Mouse (Mus musculus): Measurements from ENCODE around the gene Gdf1. TPM values are rescaled to one million over a fixed set of nuclear protein-coding genes. Genes with fewer than 3 reads are reported as not detected.
A peak's percentile ranks its signal among the peaks of the same experiment; 100 is the strongest.

The Gdf1 gene
- total RNA-seq, 2 experiments from 2014 or later, result 1.9 to 2.1 TPM

- DNase-seq (ENCODE audit: low spot score), result no peak
Measured at GRCm38 (mm10) chr8:70329835-70330740, 471 bp downstream of the Gdf1 start.

- no peak for DNase-seq (ENCODE audit: low spot score)
Measured at GRCm38 (mm10) chr8:70330741-70331364, 1.2 kb downstream of the Gdf1 start.

- DNase-seq (ENCODE audit: low spot score), result no peak
Measured at GRCm38 (mm10) chr8:70331526-70331925, 1.9 kb downstream of the Gdf1 start.

- DNase-seq (ENCODE audit: low spot score), result peak; percentile 62
Measured at GRCm38 (mm10) chr8:70332070-70332877, 2.7 kb downstream of the Gdf1 start.

- DNase-seq (ENCODE audit: low spot score), result no peak
Measured at GRCm38 (mm10) chr8:70332878-70333202, 3.2 kb downstream of the Gdf1 start.

- DNase-seq (ENCODE audit: low spot score), result no peak
Measured at GRCm38 (mm10) chr8:70338931-70339330, 9.3 kb downstream of the Gdf1 start.

- no peak for DNase-seq (ENCODE audit: low spot score)
Measured at GRCm38 (mm10) chr8:70340659-70341058, 11.0 kb downstream of the Gdf1 start.

- no peak for DNase-seq (ENCODE audit: low spot score)
Measured at GRCm38 (mm10) chr8:70342007-70342406, 12.4 kb downstream of the Gdf1 start.

- no peak for DNase-seq (ENCODE audit: low spot score)
Measured at GRCm38 (mm10) chr8:70343076-70343475, 13.5 kb downstream of the Gdf1 start.

- DNase-seq (ENCODE audit: low spot score), result no peak
Measured at GRCm38 (mm10) chr8:70343696-70344095, 14.1 kb downstream of the Gdf1 start.

- DNase-seq (ENCODE audit: low spot score), result no peak
Measured at GRCm38 (mm10) chr8:70344279-70344678, 14.7 kb downstream of the Gdf1 start.

- no peak for DNase-seq (ENCODE audit: low spot score)
Measured at GRCm38 (mm10) chr8:70347443-70347842, 17.8 kb downstream of the Gdf1 start.

- no peak for DNase-seq (ENCODE audit: low spot score)
Measured at GRCm38 (mm10) chr8:70347860-70348420, 18.3 kb downstream of the Gdf1 start.

- DNase-seq (ENCODE audit: low spot score), result no peak
Measured at GRCm38 (mm10) chr8:70351035-70351999, 21.7 kb downstream of the Gdf1 start.

- no peak for DNase-seq (ENCODE audit: low spot score)
Measured at GRCm38 (mm10) chr8:70352000-70352384, 22.4 kb downstream of the Gdf1 start.

- DNase-seq (ENCODE audit: low spot score), result no peak
Measured at GRCm38 (mm10) chr8:70352657-70353151, 23.1 kb downstream of the Gdf1 start.

- DNase-seq (ENCODE audit: low spot score), result peak; percentile 99
Measured at GRCm38 (mm10) chr8:70353194-70353817, 23.7 kb downstream of the Gdf1 start, which contains the start of gene Upf1. Upf1 (minus strand) TSS chr8:70353278.

GRCm38 (mm10) chr8:70354004-70354403, 24.4 kb downstream of the Gdf1 start:
- no peak for DNase-seq (ENCODE audit: low spot score)

GRCm38 (mm10) chr8:70356111-70356510, 26.5 kb downstream of the Gdf1 start:
- no peak for DNase-seq (ENCODE audit: low spot score)

GRCm38 (mm10) chr8:70359411-70359810, 29.8 kb downstream of the Gdf1 start:
- peak; percentile 78 for DNase-seq (ENCODE audit: low spot score)
